Mouse (Mus musculus): ENCODE measurements at regions not wholly inside any gene's neighbourhood (a gene's known extent, or its start where the extent isn't known, plus 50 kb on each side); places are given as distances from the start of the nearest gene placed in this dataset.
A peak's percentile ranks its signal among the peaks of the same experiment; 100 is the strongest.

DNA sequence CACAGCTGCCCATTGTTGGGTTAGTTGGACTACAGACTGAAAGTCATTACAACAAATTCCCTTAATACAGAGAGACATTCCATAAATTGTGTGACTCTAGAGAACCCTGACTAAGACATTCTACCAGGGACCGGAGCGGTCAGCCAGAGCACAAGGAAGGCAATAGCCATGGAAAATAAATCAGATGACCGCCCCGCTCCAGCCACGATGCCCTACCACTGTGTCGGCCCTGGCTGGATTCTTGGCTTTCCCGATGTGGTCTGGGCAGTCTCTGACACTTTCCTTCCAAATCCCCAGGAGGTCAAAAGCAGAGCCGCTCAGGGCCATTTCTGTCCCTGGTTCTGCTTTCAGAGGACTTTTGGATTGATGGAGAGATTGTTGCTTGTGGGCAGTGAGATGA is 57.8 kb downstream of the Lsm3 start:
- Histone ChIP-seq H3K4me2 (ENCODE audit: low read depth) (no peak overlapping the region), H3K36me3 (replicated peaks; ENCODE audit: control insufficient read depth, insufficient read depth, low read depth) (no peaks in the 10 kb centered on the region), H3K27me3 (ENCODE audit: control insufficient read depth, insufficient read depth, low read length) (no peaks in the 10 kb centered on the region), H3K4me1 (replicated peaks; ENCODE audit: control insufficient read depth in 2 of 2, insufficient read depth in 2 of 2, low read length in 1 of 2) (no peaks in the 10 kb centered on the region), H3K9ac (replicated peaks) (no peak overlapping the region), H3K27ac (no peak overlapping the region), H3K4me3 (ENCODE audit: insufficient read depth in 1 of 2, low read depth in 2 of 2, low read length in 2 of 2) (no peak overlapping the region), H3K9me3 (ENCODE audit: control insufficient read depth, low read length) (no peaks in the 10 kb centered on the region)
- TF ChIP-seq CTCF (IDR thresholded peaks at IDR 0.05; ENCODE audit: low read depth) = no peak
- no peak for TF ChIP-seq EP300 (IDR thresholded peaks at IDR 0.05; ENCODE audit: low read depth)
- 72% methylated on average over 8 of the region's 8 CpGs for WGBS (ENCODE audit: insufficient replicate concordance)
- DNase-seq (ENCODE audit: low read depth in 3 of 3, low spot score in 3 of 3) = no peak
- ATAC-seq (ENCODE audit: insufficient read depth) = no peak

DNA sequence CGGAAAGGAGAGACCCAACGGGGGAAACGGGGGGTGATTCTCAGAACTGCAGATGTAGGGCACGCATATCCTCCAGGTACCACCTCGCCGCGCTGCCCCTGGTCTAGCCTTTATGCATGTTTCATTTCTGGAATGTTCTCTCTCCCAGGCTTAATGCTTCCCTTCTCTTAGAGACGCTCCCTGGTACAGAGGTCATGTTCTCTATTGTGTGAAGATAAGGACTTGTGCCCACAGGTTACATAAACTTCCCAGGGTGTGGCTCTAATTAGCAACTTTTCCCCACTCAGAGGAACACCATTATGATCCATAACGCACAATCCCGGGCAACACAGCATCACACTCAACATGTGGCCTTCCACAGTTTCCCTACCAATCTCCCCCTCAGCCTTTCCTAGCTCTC is 58.7 kb downstream of the Lsm3 start:
- 66% methylated on average over 10 of the region's 10 CpGs for WGBS (ENCODE audit: insufficient replicate concordance)
- H3K9ac ChIP-seq (replicated peaks) = no peak overlapping the region
- H3K4me1 ChIP-seq (replicated peaks; ENCODE audit: control insufficient read depth in 2 of 2, insufficient read depth in 2 of 2, low read length in 1 of 2) = no peaks in the 10 kb centered on the region
- no peaks in the 10 kb centered on the region for H3K36me3 ChIP-seq (replicated peaks; ENCODE audit: control insufficient read depth, insufficient read depth, low read depth)
- H3K9me3 ChIP-seq (ENCODE audit: control insufficient read depth, low read length) = no peaks in the 10 kb centered on the region
- no peak overlapping the region for H3K4me2 ChIP-seq (ENCODE audit: low read depth)
- H3K27ac ChIP-seq = no peak overlapping the region
- ATAC-seq (ENCODE audit: insufficient read depth) = no peak
- no peak for TF ChIP-seq CTCF (IDR thresholded peaks at IDR 0.05; ENCODE audit: low read depth)
- no peak for TF ChIP-seq EP300 (IDR thresholded peaks at IDR 0.05; ENCODE audit: low read depth)
- DNase-seq (ENCODE audit: low read depth in 3 of 3, low spot score in 3 of 3) = no peak
- H3K27me3 ChIP-seq (ENCODE audit: control insufficient read depth, insufficient read depth, low read length) = no peaks in the 10 kb centered on the region
- H3K4me3 ChIP-seq (ENCODE audit: insufficient read depth in 1 of 2, low read depth in 2 of 2, low read length in 2 of 2) = no peak overlapping the region

DNA sequence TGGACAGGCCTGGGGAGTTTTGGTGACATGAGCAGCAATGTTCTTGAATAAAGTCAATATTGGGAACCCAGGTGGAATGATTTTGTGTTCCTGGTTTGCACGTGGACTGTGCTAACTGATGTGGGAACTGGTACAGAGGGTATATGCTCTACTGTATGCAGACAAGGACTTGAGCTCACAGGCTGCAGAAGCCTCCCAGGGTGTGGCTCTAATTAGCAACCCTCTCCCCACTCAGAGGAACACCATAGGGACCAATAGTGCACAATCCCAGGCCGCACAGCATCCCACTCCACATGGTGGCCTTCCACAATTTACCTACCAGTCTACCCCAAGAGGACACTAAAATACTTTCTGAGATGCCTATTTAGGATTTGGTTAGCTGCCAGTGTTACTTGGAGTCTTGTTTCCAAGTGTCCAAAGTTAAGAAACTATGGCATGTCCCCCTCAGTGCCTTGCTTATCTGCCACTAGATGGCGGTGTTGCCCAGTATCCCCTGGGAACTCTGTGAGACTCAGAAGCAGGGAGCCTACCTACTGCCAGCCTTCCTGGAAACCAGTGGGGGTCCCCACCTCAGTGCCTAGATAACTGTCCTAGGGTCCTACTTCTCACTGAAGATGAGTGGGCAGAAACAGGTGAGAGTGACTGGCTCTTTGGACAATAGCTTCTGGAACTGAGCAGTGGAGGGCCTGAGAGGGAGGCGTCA is 60.1 kb downstream of the Lsm3 start:
- WGBS (ENCODE audit: insufficient replicate concordance) = 51% methylated on average over 4 of the region's 4 CpGs

DNA sequence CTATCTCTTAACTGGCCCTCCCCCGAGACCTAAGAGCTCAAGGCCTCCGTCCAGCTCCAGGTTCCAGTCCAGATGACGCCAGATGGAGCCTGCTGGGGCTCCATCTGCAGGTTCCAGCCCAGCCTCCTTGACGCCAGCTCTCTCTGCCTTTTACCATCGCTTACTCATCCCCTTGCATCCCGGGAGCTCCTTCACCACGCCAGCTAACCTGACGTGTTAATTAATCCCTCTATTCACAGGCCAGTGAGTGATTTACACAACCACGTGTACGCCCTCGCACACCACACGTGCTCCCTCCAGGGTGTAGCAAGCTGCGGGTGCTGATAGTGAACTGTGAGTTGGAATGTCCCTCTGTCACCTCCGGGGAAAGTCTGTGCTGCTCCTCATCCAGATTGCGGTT is 61.2 kb downstream of the Lsm3 start:
- WGBS (ENCODE audit: insufficient replicate concordance) = 52% methylated on average over 15 of the region's 15 CpGs
- Histone ChIP-seq H3K9me3 (ENCODE audit: control insufficient read depth, low read length) (no peaks in the 10 kb centered on the region), H3K4me3 (ENCODE audit: insufficient read depth in 1 of 2, low read depth in 2 of 2, low read length in 2 of 2) (no peak overlapping the region), H3K27me3 (ENCODE audit: control insufficient read depth, insufficient read depth, low read length) (no peaks in the 10 kb centered on the region), H3K4me2 (ENCODE audit: low read depth) (no peak overlapping the region), H3K4me1 (replicated peaks; ENCODE audit: control insufficient read depth in 2 of 2, insufficient read depth in 2 of 2, low read length in 1 of 2) (no peaks in the 10 kb centered on the region), H3K36me3 (replicated peaks; ENCODE audit: control insufficient read depth, insufficient read depth, low read depth) (no peaks in the 10 kb centered on the region), H3K9ac (replicated peaks) (no peak overlapping the region), H3K27ac (no peak overlapping the region)
- no peak for DNase-seq (ENCODE audit: low read depth in 3 of 3, low spot score in 3 of 3)
- no peak for TF ChIP-seq EP300 (IDR thresholded peaks at IDR 0.05; ENCODE audit: low read depth)
- TF ChIP-seq CTCF (IDR thresholded peaks at IDR 0.05; ENCODE audit: low read depth) = no peak
- no peak for ATAC-seq (ENCODE audit: insufficient read depth)

More for the DNA sequence above, 60.1 kb downstream of the Lsm3 start:
- H3K36me3 ChIP-seq (replicated peaks; ENCODE audit: control insufficient read depth, insufficient read depth, low read depth) = no peaks in the 10 kb centered on the region
- no peaks in the 10 kb centered on the region for H3K9me3 ChIP-seq (ENCODE audit: control insufficient read depth, low read length)
- H3K4me3 ChIP-seq (ENCODE audit: insufficient read depth in 1 of 2, low read depth in 2 of 2, low read length in 2 of 2) = no peak overlapping the region
- no peak overlapping the region for H3K4me2 ChIP-seq (ENCODE audit: low read depth)
- no peaks in the 10 kb centered on the region for H3K27me3 ChIP-seq (ENCODE audit: control insufficient read depth, insufficient read depth, low read length)
- no peak overlapping the region for H3K9ac ChIP-seq (replicated peaks)
- TF ChIP-seq CTCF (IDR thresholded peaks at IDR 0.05; ENCODE audit: low read depth) = peak; percentile 90
- no peak for TF ChIP-seq EP300 (IDR thresholded peaks at IDR 0.05; ENCODE audit: low read depth)
- no peak overlapping the region for H3K27ac ChIP-seq
- peak; percentile 26 to 37 (median 36) for DNase-seq (ENCODE audit: low read depth in 3 of 3, low spot score in 3 of 3)
- no peaks in the 10 kb centered on the region for H3K4me1 ChIP-seq (replicated peaks; ENCODE audit: control insufficient read depth in 2 of 2, insufficient read depth in 2 of 2, low read length in 1 of 2)
- ATAC-seq (ENCODE audit: insufficient read depth) = no peak

DNA sequence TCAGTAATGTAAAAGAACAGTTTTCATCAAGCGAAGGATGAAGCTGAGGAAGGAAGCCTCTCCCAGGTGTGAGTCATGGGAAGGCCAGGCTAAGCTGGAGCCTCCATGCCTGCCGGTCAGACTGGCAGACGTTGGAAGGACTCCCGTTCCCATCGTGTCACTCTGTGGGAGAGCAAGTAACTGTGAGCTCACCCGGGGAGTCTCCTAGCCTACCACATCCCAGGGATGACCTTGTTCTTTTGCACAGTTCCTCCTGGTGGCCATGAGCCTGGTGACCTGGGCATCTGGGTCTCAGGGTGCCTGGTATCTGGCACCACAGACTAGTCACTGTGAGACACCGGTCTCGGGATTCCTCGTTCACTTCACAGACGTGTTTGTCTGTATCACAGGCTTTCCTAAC is 63.9 kb downstream of the Lsm3 start:
- DNase-seq (ENCODE audit: low read depth in 3 of 3, low spot score in 3 of 3) (no peak), ATAC-seq (ENCODE audit: insufficient read depth) (no peak)
- Histone ChIP-seq H3K36me3 (replicated peaks; ENCODE audit: control insufficient read depth, insufficient read depth, low read depth) (no peaks in the 10 kb centered on the region), H3K9me3 (ENCODE audit: control insufficient read depth, low read length) (no peaks in the 10 kb centered on the region), H3K27ac (no peak overlapping the region), H3K4me3 (ENCODE audit: insufficient read depth in 1 of 2, low read depth in 2 of 2, low read length in 2 of 2) (no peak overlapping the region), H3K4me1 (replicated peaks; ENCODE audit: control insufficient read depth in 2 of 2, insufficient read depth in 2 of 2, low read length in 1 of 2) (no peaks in the 10 kb centered on the region), H3K4me2 (ENCODE audit: low read depth) (no peak overlapping the region), H3K27me3 (ENCODE audit: control insufficient read depth, insufficient read depth, low read length) (no peaks in the 10 kb centered on the region), H3K9ac (replicated peaks) (no peak overlapping the region)
- 68% methylated on average over 10 of the region's 10 CpGs for WGBS (ENCODE audit: insufficient replicate concordance)
- TF ChIP-seq CTCF (IDR thresholded peaks at IDR 0.05; ENCODE audit: low read depth) (no peak), EP300 (IDR thresholded peaks at IDR 0.05; ENCODE audit: low read depth) (no peak)
